Mouse (Mus musculus) liver, adult 2 months (tissue): ENCODE results near the gene Plin2.

ENCODE experiments used
- CTCF ChIP-seq: fragments of 200-500 bp; IDR thresholded peaks from 2 replicates; pipeline ENCODE4 v1.5.1; 2011; ENCODE audit warnings: low read depth, low read length, control low read depth
- POLR2A ChIP-seq: fragments of 200-500 bp; IDR thresholded peaks from 2 replicates; pipeline ENCODE4 v1.6.1; 2011; ENCODE audit warnings: low read length, control low read depth; ENCODE audit not compliant: insufficient read depth; ENCODE audit errors: extremely low read depth

GRCm38 (mm10) chr4:86681421-86681820, 11.6 kb upstream of the Plin2 start:
- TF ChIP-seq CTCF (no peak), POLR2A (no peak)
